Mouse (Mus musculus) midbrain, embryonic 15.5 days (tissue): Measurements from ENCODE around the gene Tead3. TPM values are rescaled to one million over a fixed set of nuclear protein-coding genes. Genes with fewer than 3 reads are reported as not detected.

ENCODE experiments used
- ATAC-seq: fragments of 200-750 bp; cut with Nextera tagmentation; replicated peaks from 2 replicates; pipeline ENCODE4 v1.8.0; 2017; ENCODE audit warnings: moderate TSS enrichment
- H3K27ac ChIP-seq: fragments of 300-500 bp; sonication (generic); 2 replicates; pipeline ENCODE4 v1.5.1; 2015; ENCODE audit warnings: mild to moderate bottlenecking, inconsistent platforms
- H3K27me3 ChIP-seq: fragments of 300-500 bp; sonication (generic); replicated peaks from 2 replicates; pipeline ENCODE4 v1.6.1; 2015; ENCODE audit warnings: inconsistent platforms
- H3K36me3 ChIP-seq: fragments of 300-500 bp; sonication (generic); replicated peaks from 2 replicates; pipeline ENCODE4 v1.6.1; 2015; ENCODE audit warnings: inconsistent platforms
- H3K4me1 ChIP-seq: fragments of 300-500 bp; sonication (generic); 2 replicates; pipeline ENCODE4 v1.6.1; 2015; ENCODE audit warnings: inconsistent platforms
- H3K4me2 ChIP-seq: fragments of 300-500 bp; sonication (generic); 2 replicates; pipeline ENCODE4 v1.6.1; 2015; ENCODE audit warnings: inconsistent platforms, mild to moderate bottlenecking, moderate library complexity
- H3K4me3 ChIP-seq: fragments of 300-500 bp; sonication (generic); 2 replicates; pipeline ENCODE4 v1.5.1; 2015; ENCODE audit warnings: mild to moderate bottlenecking, inconsistent platforms
- H3K9ac ChIP-seq: fragments of 300-500 bp; sonication (generic); 2 replicates; pipeline ENCODE4 v1.6.1; 2015; ENCODE audit warnings: mild to moderate bottlenecking, inconsistent platforms
- H3K9me3 ChIP-seq: fragments of 300-500 bp; sonication (generic); 2 replicates; pipeline ENCODE4 v1.6.1; 2016; ENCODE audit warnings: inconsistent platforms
- WGBS: fragments of 180-500 bp; shearing (Covaris S2); methylation state at CpG from one replicate; pipeline ENCODE4 v1.1.7; 2015; ENCODE audit warnings: mixed read lengths; 5-methylcytosine and 5-hydroxymethylcytosine counted together
- polyA plus RNA-seq: library from polyadenylated mRNA; unstranded; fragments of >200 nt; fragmentation: Nextera tagmentation; extraction: Ambion mirVana; gene quantifications from 2 replicates; pipeline ENCODE4 v1.2.1, GENCODE M21; 2015

The Tead3 gene
- polyA plus RNA-seq, 1 experiment from 2014 or later: 1.4 TPM

DNA sequence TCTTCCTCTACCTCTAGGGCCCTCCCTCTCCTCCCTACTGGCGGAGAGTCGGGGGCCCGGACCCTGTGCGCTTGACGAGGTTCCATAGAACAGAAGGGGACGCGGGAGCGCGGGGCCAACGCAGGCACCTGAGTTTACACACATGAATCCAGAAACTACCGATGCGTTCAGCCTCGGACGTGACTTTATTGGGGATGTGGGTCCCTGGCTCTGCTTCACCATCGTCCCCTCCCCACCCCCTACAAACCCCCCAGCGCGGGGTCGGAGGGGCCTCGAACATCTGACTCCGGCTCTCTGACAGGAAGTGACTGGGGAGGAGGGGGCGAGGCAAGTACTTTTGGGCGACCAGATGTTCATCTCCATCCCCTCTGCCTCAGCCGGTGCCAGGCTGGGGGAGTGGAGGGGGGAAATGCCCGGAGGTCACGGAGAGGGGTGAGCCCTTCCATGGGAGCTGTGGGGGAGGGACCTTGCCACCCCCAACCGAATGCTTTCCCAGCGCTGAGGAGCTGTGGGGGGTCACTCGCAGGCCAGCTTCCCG lies 805 bp upstream of the Tead3 start:
- H3K4me3 ChIP-seq: peak overlapping the region; percentile 51
- peaks cover 21% of the 10 kb centered on the region for H3K4me1 ChIP-seq
- peak overlapping the region; percentile 94 for H3K4me2 ChIP-seq
- peak overlapping the region; percentile 37; the same call in 1 of the 2 replicates for H3K9ac ChIP-seq
- H3K36me3 ChIP-seq: no peaks in the 10 kb centered on the region
- no peak for ATAC-seq
- no peak overlapping the region for H3K27ac ChIP-seq
- 1% methylated on average over 29 of the region's 29 CpGs for WGBS
- H3K27me3 ChIP-seq: peaks cover 19% of the 10 kb centered on the region
- no peaks in the 10 kb centered on the region for H3K9me3 ChIP-seq

DNA sequence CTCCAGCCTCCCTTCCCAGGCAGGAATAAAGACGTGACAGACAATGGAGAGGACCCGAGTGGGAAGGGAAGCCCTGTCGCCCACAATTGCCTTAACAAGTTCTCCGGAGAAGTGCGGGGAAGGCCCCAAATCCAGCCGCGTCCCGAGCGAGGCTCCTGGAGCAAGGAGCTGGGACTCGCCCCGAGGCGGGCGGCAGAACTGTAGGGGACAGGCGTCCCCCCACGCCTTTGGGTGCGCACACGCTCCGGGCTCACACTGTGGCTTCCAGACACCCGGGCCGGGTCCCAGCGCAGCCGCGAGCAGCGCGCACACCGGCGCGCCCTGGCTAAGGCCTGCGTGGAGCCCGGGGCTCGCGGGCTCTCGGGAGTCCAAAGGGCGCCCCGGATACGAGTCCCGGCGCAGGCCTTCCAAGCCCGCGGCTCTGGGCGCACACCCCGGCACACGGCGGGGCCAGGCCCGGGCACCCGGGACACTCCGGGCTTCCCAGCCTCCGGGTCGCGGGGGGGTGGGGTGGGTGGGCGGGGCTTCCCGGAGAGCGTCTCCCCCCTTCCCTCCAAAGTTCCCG lies 634 bp downstream of the Tead3 start:
- Histone ChIP-seq H3K27ac (peak overlapping the region; percentile 36), H3K4me2 (peak overlapping the region; percentile 94), H3K4me1 (peaks cover 31% of the 10 kb centered on the region), H3K9ac (peak overlapping the region; percentile 44), H3K9me3 (no peaks in the 10 kb centered on the region), H3K4me3 (peak overlapping the region; percentile 51), H3K27me3 (peaks cover 19% of the 10 kb centered on the region), H3K36me3 (no peaks in the 10 kb centered on the region)
- ATAC-seq: peak; percentile 38; the same call in 1 of the 2 replicates
- WGBS: 0% methylated on average over 40 of the region's 54 CpGs

- Histone ChIP-seq H3K4me2 (peak overlapping the region; percentile 94), H3K9ac (peak overlapping the region; percentile 44), H3K4me1 (peaks cover 31% of the 10 kb centered on the region), H3K9me3 (no peaks in the 10 kb centered on the region), H3K27me3 (peaks cover 19% of the 10 kb centered on the region), H3K27ac (no peak overlapping the region), H3K4me3 (peak overlapping the region; percentile 51), H3K36me3 (no peaks in the 10 kb centered on the region)
- 14% methylated on average over 13 of the region's 13 CpGs for WGBS
- ATAC-seq: no peak
Measured at GRCm38 (mm10) chr17:28349264-28349880, 1.2 kb downstream of the Tead3 start.

- Histone ChIP-seq H3K4me3 (no peak overlapping the region), H3K36me3 (no peaks in the 10 kb centered on the region), H3K4me1 (peaks cover 31% of the 10 kb centered on the region), H3K4me2 (no peak overlapping the region), H3K9me3 (no peaks in the 10 kb centered on the region), H3K27me3 (peaks cover 19% of the 10 kb centered on the region), H3K27ac (no peak overlapping the region), H3K9ac (no peak overlapping the region)
- ATAC-seq: no peak
- 64% methylated on average over 6 of the region's 6 CpGs for WGBS
Measured at GRCm38 (mm10) chr17:28348211-28348610, 2.4 kb downstream of the Tead3 start.

GRCm38 (mm10) chr17:28347327-28347726 lies 3.3 kb downstream of the Tead3 start:
- WGBS: 77% methylated on average over 10 of the region's 10 CpGs
- peaks cover 31% of the 10 kb centered on the region for H3K4me1 ChIP-seq
- H3K4me2 ChIP-seq: no peak overlapping the region
- peaks cover 14% of the 10 kb centered on the region for H3K27me3 ChIP-seq
- ATAC-seq: no peak
- no peak overlapping the region for H3K4me3 ChIP-seq
- H3K9ac ChIP-seq: no peak overlapping the region
- H3K9me3 ChIP-seq: no peaks in the 10 kb centered on the region
- no peaks in the 10 kb centered on the region for H3K36me3 ChIP-seq
- H3K27ac ChIP-seq: no peak overlapping the region

DNA sequence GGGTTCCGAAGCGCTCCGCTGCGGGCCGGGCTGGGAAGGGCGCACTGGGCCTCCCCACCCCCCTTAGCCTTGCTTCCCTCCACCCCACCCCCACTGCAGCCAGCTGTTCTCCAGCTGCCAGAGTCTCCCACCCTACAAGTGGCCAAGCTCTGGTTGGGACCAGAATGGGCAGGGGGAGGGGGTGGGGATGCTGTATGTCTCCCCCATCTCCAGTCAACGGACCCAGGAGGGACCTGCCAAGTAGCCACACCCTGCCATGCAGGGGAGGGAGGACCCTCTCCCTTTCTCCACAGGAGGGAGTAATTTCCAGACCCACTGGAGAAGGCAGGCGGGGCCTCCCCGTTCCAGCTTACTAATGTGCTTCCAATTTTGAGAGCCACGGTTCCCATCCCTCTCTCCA lies 4.7 kb downstream of the Tead3 start:
- ATAC-seq: no peak
- H3K4me2 ChIP-seq: no peak overlapping the region; the same call in 1 of the 2 replicates
- 12% methylated on average over 10 of the region's 10 CpGs for WGBS

DNA sequence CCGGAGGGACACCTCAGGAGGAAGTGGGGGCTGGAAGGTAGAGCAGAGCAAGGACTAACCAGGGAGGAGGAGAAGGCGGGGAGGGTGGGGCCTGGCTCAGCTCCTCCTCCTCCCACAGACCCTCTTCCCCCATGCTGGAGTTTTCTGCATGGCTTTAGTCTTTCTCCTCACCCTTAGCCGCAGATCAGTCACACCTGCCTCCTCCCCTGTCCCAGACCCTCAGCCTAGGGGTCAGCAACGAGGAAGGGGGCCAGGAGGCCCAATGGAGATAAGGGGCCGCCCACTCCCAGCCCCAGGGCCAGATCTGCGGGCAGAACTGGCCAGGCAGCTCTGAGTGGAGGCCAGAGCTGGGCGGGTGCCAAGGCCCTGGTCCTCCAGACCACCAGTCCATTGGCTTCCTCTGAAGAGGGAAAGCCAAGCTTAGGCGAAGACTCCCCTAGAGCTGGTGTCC lies 5.3 kb downstream of the Tead3 start:
- H3K4me2 ChIP-seq: no peak overlapping the region
- peaks cover 4% of the 10 kb centered on the region; the same call in 1 of the 2 replicates for H3K27me3 ChIP-seq
- no peak overlapping the region for H3K9ac ChIP-seq
- H3K36me3 ChIP-seq: no peaks in the 10 kb centered on the region
- H3K9me3 ChIP-seq: no peaks in the 10 kb centered on the region
- H3K4me3 ChIP-seq: no peak overlapping the region
- H3K4me1 ChIP-seq: peaks cover 27% of the 10 kb centered on the region
- no peak for ATAC-seq
- 16% methylated on average over 8 of the region's 8 CpGs for WGBS
- no peak overlapping the region for H3K27ac ChIP-seq

More for the DNA sequence above, 4.7 kb downstream of the Tead3 start:
- H3K9me3 ChIP-seq: no peaks in the 10 kb centered on the region
- H3K27me3 ChIP-seq: peaks cover 4% of the 10 kb centered on the region
- no peak overlapping the region for H3K27ac ChIP-seq
- H3K36me3 ChIP-seq: no peaks in the 10 kb centered on the region
- H3K4me3 ChIP-seq: no peak overlapping the region
- peaks cover 30% of the 10 kb centered on the region for H3K4me1 ChIP-seq
- H3K9ac ChIP-seq: no peak overlapping the region

- WGBS: 65% methylated on average over 3 of the region's 3 CpGs
- Histone ChIP-seq H3K9me3 (no peaks in the 10 kb centered on the region), H3K9ac (no peak overlapping the region), H3K27ac (no peak overlapping the region), H3K4me3 (no peak overlapping the region), H3K4me1 (peaks cover 21% of the 10 kb centered on the region), H3K27me3 (peaks cover 4% of the 10 kb centered on the region; the same call in 1 of the 2 replicates), H3K36me3 (no peaks in the 10 kb centered on the region), H3K4me2 (no peak overlapping the region)
- ATAC-seq: no peak
Measured at GRCm38 (mm10) chr17:28344670-28345069, 5.9 kb downstream of the Tead3 start.

DNA sequence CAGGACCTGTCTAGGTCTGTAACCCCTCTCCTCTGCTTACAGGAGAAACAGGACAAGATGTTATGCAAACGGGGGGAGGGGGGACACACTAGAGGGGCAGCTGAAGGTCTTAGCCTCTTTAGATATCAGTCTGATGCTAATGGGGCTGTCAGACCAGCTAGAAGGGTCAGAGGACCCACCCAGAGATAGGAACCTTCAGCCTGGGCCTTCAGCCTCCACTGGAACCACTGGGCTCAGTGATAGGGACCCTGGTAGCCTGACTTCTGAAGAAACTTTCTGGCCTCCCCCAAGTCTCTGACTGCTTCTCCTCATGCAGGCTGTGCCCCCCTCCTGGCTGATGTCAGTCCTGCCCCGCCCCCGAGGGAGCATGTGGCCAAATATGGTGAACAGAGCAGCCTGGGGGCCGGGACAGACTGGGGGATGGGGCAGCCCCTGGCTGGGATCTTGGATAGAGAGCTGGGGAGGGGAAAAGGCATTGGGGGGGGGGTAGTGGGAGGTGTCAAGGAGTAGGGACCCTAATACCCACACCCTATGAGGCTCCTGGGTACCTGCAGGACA lies 6.5 kb downstream of the Tead3 start:
- no peak overlapping the region for H3K9ac ChIP-seq
- H3K27ac ChIP-seq: no peak overlapping the region
- peaks cover 4% of the 10 kb centered on the region; the same call in 1 of the 2 replicates for H3K27me3 ChIP-seq
- H3K9me3 ChIP-seq: no peaks in the 10 kb centered on the region
- ATAC-seq: no peak
- WGBS: 39% methylated on average over 4 of the region's 4 CpGs
- peaks cover 20% of the 10 kb centered on the region for H3K4me1 ChIP-seq
- H3K4me2 ChIP-seq: no peak overlapping the region
- no peaks in the 10 kb centered on the region for H3K36me3 ChIP-seq
- no peak overlapping the region for H3K4me3 ChIP-seq

DNA sequence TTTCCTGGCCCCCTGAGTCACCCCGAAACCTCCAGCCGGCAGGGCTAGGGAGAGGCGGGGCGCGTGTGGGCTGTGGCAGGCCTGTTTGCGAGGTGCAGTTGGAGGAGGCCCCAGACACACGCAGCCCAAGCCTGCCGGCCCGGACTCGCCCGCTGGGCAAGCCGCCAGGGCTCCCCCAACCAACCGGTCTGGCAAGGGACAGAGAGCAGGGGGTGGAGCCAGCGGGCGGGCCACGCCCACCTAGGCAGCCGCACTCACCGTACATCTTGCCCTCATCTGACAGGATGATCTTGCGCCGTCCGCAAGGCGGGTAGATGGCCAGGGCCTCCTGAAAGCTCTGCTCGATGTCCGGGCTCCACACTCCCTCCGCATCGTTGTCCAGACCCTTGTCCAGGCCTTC lies 9.5 kb downstream of the Tead3 start:
- peak overlapping the region; percentile 26 for H3K4me3 ChIP-seq
- peak overlapping the region; percentile 29 for H3K9ac ChIP-seq
- H3K4me1 ChIP-seq: peaks cover 20% of the 10 kb centered on the region
- no peak overlapping the region for H3K27ac ChIP-seq
- no peaks in the 10 kb centered on the region; the same call in 1 of the 2 replicates for H3K27me3 ChIP-seq
- H3K4me2 ChIP-seq: peak overlapping the region; percentile 55
- no peaks in the 10 kb centered on the region for H3K9me3 ChIP-seq
- ATAC-seq: peak; percentile 66
- WGBS: 8% methylated on average over 26 of the region's 26 CpGs
- no peaks in the 10 kb centered on the region for H3K36me3 ChIP-seq

GRCm38 (mm10) chr17:28340578-28340977 lies 10.0 kb downstream of the Tead3 start:
- Histone ChIP-seq H3K27ac (no peak overlapping the region), H3K9me3 (no peaks in the 10 kb centered on the region), H3K4me2 (peak overlapping the region; percentile 55), H3K4me1 (peaks cover 14% of the 10 kb centered on the region), H3K27me3 (no peaks in the 10 kb centered on the region; the same call in 1 of the 2 replicates), H3K4me3 (no peak overlapping the region), H3K9ac (no peak overlapping the region; the same call in 1 of the 2 replicates), H3K36me3 (no peaks in the 10 kb centered on the region)
- 87% methylated on average over 7 of the region's 7 CpGs for WGBS
- ATAC-seq: peak; percentile 43

DNA sequence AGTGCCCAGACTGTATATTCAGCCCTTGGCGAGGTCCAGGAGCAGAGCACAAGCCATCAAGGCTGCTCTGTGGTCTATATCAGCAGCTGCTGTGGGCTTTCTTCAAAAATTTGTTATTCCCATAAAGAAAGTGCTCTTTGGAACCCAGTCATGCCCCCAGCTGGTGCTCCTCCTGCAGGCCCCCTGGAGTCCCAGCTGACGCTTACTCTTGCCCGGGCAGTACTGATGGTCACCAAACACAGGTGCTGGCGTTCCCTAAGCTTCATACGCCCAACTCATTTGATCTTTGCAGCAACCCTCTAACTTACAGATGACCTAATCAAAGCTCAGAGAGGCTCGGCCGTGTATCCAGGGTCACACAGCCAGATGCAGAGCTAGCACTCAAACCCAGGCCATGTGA lies 13.1 kb downstream of the Tead3 start:
- H3K27me3 ChIP-seq: no peaks in the 10 kb centered on the region; the same call in 1 of the 2 replicates
- H3K36me3 ChIP-seq: no peaks in the 10 kb centered on the region
- no peak overlapping the region for H3K4me3 ChIP-seq
- no peaks in the 10 kb centered on the region for H3K9me3 ChIP-seq
- H3K4me1 ChIP-seq: peaks cover 11% of the 10 kb centered on the region
- H3K9ac ChIP-seq: no peak overlapping the region
- 91% methylated on average over 7 of the region's 7 CpGs for WGBS
- no peak overlapping the region for H3K4me2 ChIP-seq
- H3K27ac ChIP-seq: no peak overlapping the region
- ATAC-seq: no peak
